Mouse (Mus musculus) right cerebral cortex, adult 2 months (tissue): ENCODE results near the gene Rufy3.

Experiments
- DNase-seq, 2 experiments: peaks; one replicate each; pipeline ENCODE4 v3.0.0; 2021 to 2022; ENCODE audit warnings: low spot score in 2 of 2

Gene Rufy3

GRCm38 (mm10) chr5:88629125-88629524 is 64.3 kb downstream of the Rufy3 start:
- DNase-seq = no peak

DNA sequence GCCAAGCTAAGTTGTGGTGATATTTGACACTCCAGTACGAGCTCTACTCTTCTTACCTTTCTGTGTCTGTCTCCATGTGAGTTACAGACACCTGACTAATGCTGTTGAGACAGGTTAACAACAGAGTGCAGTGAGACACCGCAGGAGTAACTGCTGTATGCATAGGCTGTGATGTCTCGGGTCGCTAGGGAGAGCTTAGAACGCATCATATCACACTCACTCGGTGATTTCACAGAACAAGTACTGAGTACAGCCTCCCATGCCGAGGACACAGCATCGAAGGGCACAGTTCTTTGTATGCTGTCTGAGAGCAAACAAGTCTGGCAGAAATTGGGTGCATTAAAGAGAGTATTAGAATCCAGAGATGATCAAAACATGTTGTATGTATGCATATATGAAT is 65.1 kb downstream of the Rufy3 start:
- no peak for DNase-seq

DNA sequence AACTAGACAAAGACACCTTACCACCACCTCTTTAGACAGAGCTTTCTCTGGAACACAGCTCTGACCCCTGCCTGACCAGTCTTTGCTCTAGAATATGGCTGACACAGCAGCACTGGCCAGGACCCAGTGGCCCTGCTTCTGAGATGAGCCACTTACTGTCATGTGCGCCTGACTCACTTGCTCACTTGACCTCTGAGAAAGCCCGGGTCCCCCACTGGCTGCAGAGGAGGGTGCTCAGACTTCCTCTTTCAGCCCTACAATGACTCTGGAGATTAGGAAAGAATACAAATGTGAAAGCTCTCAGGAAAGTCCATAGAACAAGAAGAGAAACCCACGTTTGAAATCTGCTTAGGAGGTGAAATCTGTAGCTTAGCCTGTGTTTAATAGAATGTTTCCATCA is 66.0 kb downstream of the Rufy3 start:
- no peak for DNase-seq

DNA sequence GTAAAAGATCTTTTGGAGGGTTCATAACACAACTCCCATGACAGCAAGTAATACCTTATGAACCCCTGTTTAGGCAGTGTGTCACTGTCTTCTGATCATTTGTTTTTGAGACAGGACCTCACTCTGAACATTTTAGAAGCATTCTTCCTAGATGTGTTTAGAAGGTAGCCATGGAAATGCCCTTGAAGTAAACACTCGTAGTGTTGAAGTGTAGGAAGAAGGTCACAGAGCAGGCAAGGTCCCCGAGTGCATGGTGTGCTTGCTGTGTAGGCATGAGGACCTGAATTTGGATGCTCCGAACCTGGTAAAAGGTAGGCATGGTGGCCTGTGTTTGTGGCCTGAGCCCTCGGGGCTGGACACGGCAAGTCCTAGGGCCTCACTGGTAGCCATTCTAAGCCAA is 66.7 kb downstream of the Rufy3 start:
- no peak for DNase-seq

GRCm38 (mm10) chr5:88632463-88632862 is 67.6 kb downstream of the Rufy3 start:
- no peak for DNase-seq

DNA sequence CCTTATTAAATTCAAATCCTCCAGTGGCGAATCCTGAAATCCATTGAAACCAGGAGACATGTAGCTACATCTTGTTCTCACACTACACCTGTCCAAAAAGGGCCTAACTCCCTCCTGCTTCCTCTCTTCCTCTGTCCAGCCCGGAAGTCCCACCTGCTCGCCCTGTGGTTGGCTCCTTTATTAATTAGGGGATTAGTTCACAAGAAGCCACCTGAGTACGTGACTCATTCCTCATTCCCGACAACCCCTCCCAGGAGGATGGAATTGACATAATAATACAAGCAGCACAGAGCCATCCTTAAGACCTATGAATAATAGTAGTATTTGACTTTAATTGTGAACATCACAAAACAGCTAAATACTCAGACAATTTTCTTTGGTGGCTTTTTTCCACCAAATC is 69.2 kb downstream of the Rufy3 start:
- DNase-seq = no peak

- no peak for DNase-seq
These were observed 77.9 kb downstream of the Rufy3 start for GRCm38 (mm10) chr5:88642786-88643185.

DNA sequence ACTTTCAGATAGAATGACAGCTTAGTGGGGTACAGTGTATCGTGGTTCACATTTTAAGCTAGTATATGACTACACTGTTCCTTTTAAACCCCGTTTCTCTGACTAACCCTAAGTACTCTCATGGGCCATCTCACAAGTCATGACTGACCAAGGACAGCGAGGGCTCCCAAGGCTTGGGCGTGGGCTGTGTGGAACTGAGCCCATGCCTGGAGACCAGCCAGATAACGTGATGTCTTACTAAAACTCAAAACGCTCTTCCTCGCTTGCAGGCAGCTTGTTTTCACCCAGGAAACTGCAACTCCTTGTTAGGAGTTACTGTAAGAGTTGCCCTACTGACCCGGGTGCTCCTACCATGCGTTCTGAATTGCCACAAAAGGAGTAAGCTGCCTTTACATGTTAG is 78.7 kb downstream of the Rufy3 start:
- DNase-seq = no peak

DNA sequence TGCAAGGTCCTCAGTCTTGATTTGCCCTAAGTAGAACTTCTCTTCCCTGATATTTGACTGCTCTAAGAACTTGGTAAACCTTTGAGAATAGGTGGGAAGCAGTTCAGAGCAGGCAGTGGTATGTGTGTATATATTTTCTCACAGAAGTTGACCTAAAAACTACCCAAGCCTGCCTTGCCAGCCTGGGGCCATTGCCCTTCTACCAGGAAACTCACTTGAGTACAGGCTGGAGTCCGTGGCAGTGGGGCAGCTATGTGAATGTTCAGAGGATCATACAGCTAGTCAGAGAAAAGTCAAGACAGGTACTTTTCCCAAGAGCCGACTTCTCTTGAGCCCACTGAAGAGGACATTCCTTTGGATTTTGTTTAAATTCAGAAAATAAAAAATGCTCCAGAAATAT is 80.1 kb downstream of the Rufy3 start:
- no peak for DNase-seq

GRCm38 (mm10) chr5:88645405-88645804 is 80.6 kb downstream of the Rufy3 start:
- DNase-seq = no peak

GRCm38 (mm10) chr5:88649250-88650173 is 84.7 kb downstream of the Rufy3 start:
- no peak for DNase-seq

- no peak for DNase-seq
These were observed 87.7 kb downstream of the Rufy3 start for GRCm38 (mm10) chr5:88652589-88652988.

DNA sequence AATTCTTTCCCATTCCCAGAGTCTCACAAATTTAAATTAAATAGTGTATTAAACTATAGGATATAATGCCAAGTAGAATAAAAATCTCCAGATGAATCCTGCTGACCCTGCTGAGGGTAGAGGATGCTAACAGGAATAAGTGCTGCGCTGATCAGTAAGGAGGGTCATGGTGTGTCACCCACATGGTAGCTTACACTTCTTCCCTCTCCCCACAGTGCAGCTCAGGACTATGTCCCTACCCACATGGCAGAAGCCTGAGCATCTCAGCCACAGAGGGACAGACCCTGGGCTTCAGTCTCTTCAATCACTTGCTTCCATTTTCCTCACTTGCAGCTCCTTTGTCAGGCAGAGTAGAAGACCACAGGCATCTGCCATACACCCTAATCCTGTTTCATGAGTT is 93.0 kb downstream of the Rufy3 start:
- no peak for DNase-seq

GRCm38 (mm10) chr5:88663151-88663550 is 98.3 kb downstream of the Rufy3 start:
- DNase-seq = no peak

DNA sequence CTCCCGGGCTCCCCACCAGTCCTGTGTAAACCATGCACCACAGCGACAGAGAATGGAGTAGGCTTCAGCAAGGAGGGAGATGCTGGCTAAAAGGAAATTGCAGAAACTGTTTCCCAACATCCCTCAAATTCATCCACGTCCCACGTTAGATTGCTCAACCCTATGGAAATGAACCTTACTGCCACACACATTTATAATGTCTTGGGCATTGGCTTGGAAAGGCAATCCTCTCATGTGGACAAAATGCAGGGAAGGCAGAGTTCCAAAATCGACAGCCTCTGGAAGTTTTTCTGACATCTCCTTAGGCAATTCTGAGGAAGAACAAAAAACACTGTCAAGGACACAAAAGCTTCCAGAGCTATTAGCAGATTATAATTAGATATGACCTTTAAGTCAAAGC is 99.0 kb downstream of the Rufy3 start:
- DNase-seq = no peak

DNA sequence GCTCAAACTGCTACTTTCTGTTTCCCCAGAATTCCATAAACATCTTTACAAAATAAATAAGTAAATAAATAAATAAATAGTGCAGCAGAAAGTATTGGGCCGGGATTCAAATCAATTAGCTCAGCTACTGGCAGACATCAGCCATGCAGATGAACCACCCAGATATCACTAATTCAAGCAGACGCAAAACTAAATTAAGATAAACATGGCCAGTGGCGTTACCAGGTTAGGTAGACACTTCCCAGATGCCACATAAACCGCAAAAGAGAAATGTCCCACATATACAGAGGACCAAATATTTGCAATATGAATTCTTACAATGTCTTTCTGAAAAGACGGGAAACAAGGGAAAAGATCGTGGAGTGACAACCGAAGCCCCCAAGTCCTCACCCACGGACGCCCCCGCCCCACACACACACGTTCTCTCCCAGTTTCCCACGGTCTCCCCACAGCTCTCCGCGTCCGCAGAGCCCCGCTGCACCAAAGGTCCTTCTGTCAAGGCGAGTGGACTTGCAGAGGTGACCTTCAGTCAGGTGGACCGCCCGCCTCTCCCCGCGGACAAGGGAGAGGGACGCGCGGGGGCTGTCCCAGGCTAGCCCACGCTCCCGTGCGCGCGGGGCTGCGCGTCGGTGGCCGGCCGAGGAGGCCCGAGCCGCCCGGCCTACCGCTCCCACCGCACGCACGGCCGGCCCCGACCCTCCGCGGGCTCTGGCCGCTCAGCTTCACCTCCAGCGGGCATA is 110.0 kb downstream of the Rufy3 start:
- DNase-seq = peak in 1 of 2 experiments; percentile 32

- peak; percentile 85 to 87 for DNase-seq
These were observed 110.9 kb downstream of the Rufy3 start, which contains the start of gene Grsf1 for GRCm38 (mm10) chr5:88675443-88676387. Grsf1 (minus strand) TSS chr5:88676171.

DNA sequence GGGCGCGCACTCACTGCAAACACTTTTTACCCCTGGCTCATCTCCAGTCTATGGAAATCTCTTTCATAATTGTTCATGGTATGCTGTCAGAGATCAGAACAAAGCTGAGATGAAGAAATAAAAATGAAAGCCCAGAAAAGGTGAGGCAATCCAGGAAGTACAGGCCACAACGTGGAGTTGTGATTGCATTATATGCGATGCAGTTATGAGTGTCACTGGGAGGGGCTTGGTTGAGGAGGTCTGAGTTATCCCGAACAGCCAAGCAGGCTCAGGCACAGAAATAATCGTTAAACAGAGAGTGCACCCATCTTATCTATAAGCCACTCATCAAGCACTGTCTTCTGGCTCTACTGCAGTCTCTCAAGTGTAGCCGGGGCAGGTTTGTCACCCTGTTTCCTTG is 114.1 kb downstream of the Rufy3 start:
- no peak for DNase-seq

GRCm38 (mm10) chr5:88679341-88679740 is 114.5 kb downstream of the Rufy3 start:
- DNase-seq = no peak

DNA sequence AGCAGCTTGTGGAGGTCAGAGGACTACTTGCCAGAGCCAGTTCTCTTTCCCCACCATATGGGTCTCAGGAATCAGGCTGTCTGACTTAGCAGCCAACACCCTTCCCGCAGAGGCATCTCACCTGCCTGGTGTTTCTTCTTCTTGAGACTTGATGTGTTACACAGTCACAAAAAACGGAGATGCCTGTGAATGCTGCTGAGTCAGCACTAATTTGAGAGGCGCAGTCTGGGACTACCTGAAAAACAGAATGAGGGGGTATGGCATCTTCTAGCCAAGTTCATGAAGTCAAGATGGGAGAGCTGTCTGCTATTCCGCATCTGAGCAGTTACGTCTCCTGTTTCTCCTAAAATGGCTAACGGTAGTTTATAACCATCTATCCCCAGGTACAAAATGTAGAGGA is 115.7 kb downstream of the Rufy3 start:
- DNase-seq = no peak

DNA sequence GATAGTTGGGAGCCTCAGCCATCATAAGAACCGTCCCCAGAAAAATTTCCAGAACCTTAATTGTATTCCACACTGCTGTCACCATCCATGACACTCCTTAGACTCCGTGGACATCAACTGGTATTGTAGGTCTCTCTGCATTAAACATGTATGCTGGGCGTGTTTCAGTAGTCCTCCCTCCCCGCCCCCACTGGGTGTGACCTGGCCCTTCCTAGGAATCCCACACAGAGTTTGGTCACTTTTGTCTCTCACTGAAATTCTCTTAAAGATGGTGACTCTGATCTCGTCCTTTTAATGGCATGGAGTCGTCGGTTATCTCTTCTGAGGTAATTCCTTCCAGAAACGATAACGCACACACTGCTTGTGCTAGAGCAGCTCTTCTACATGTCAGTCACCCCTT is 118.9 kb downstream of the Rufy3 start:
- DNase-seq = no peak

GRCm38 (mm10) chr5:88684226-88684625 is 119.4 kb downstream of the Rufy3 start:
- DNase-seq = no peak
